Mouse (Mus musculus): ENCODE data around the gene Gm5592.
"Not testable (repeated sequence)": the region's sequence is repeated elsewhere in the genome, so short reads cannot be mapped to it uniquely, and the experiment has no call there.

Gene Gm5592

GRCm38 (mm10) chr7:41153541-41153940, at the start of gene Gm5592:
Gene Gm5592, plus strand, starts transcription at chr7:41153841.
- not testable (repeated sequence) for DNase-seq

- DNase-seq = not testable (repeated sequence)
Measured at GRCm38 (mm10) chr7:41155806-41156205, 2.2 kb downstream of the Gm5592 start.

- DNase-seq = not testable (repeated sequence)
Measured at GRCm38 (mm10) chr7:41157879-41158278, 4.2 kb downstream of the Gm5592 start.

- not testable (repeated sequence) for DNase-seq
Measured at GRCm38 (mm10) chr7:41158562-41158961, 4.9 kb downstream of the Gm5592 start.

GRCm38 (mm10) chr7:41193671-41194070, 40.0 kb downstream of the Gm5592 start:
- DNase-seq = no peak

Data from kidney, postnatal 4 days (tissue).